Mouse (Mus musculus) neural tube, embryonic 12.5 days (tissue): ENCODE results near the gene Pcnx. TPM values are rescaled to one million over a fixed set of nuclear protein-coding genes. Genes with fewer than 3 reads are reported as not detected.

Experiments
- ATAC-seq: fragments of 200-750 bp; cut with Nextera tagmentation; 2 replicates; pipeline ENCODE4 v1.8.0; 2017; ENCODE audit warnings: low read depth, mild to moderate bottlenecking, moderate TSS enrichment, moderate library complexity; ENCODE audit not compliant: low FRiP score
- H3K27ac ChIP-seq: fragments of 300-500 bp; sonication (generic); 2 replicates; pipeline ENCODE4 v1.5.1; 2016
- H3K27me3 ChIP-seq: fragments of 300-500 bp; sonication (generic); replicated peaks from 2 replicates; pipeline ENCODE4 v1.6.1; 2016; ENCODE audit warnings: mild to moderate bottlenecking
- H3K36me3 ChIP-seq: fragments of 300-500 bp; sonication (generic); 2 replicates; pipeline ENCODE4 v1.6.1; 2016; ENCODE audit warnings: mild to moderate bottlenecking
- H3K4me1 ChIP-seq: fragments of 300-500 bp; sonication (generic); 2 replicates; pipeline ENCODE4 v1.6.1; 2016
- H3K4me2 ChIP-seq: fragments of 300-500 bp; sonication (generic); replicated peaks from 2 replicates; pipeline ENCODE4 v1.6.1; 2016; ENCODE audit warnings: mild to moderate bottlenecking
- H3K4me3 ChIP-seq: fragments of 300-500 bp; sonication (generic); 2 replicates; pipeline ENCODE4 v1.5.1; 2016
- H3K9ac ChIP-seq: fragments of 300-500 bp; sonication (generic); 2 replicates; pipeline ENCODE4 v1.6.1; 2016; ENCODE audit warnings: mild to moderate bottlenecking
- H3K9me3 ChIP-seq: fragments of 300-500 bp; sonication (generic); 2 replicates; pipeline ENCODE4 v1.6.1; 2016; ENCODE audit warnings: mild to moderate bottlenecking
- WGBS: fragments of 180-500 bp; shearing (Covaris S2); methylation state at CpG from one replicate; pipeline ENCODE4 v1.1.7; 2016; 5-methylcytosine and 5-hydroxymethylcytosine counted together
- polyA plus RNA-seq: library from polyadenylated mRNA; unstranded; fragments of >200 nt; fragmentation: Nextera tagmentation; extraction: Ambion mirVana; gene quantifications from 2 replicates; pipeline ENCODE4 v1.2.1, GENCODE M21; 2016

The Pcnx gene
- polyA plus RNA-seq, 1 experiment from 2014 or later = 11.7 TPM

- no peak overlapping the region for H3K4me2 ChIP-seq
- H3K27ac ChIP-seq = no peak overlapping the region
- H3K9me3 ChIP-seq = no peaks in the 10 kb centered on the region
- no peaks in the 10 kb centered on the region for H3K4me1 ChIP-seq
- H3K9ac ChIP-seq = no peak overlapping the region
- H3K36me3 ChIP-seq = peaks cover 2% of the 10 kb centered on the region; the same call in 1 of the 2 replicates
- H3K27me3 ChIP-seq = no peaks in the 10 kb centered on the region
- WGBS = 49% methylated on average over 4 of the region's 4 CpGs
- no peak for ATAC-seq
- no peak overlapping the region for H3K4me3 ChIP-seq
Measured at GRCm38 (mm10) chr12:81936066-81936465, 76.2 kb downstream of the Pcnx start.

- peaks cover 3% of the 10 kb centered on the region; the same call in 1 of the 2 replicates for H3K36me3 ChIP-seq
- ATAC-seq = no peak
- H3K4me3 ChIP-seq = no peak overlapping the region
- no peak overlapping the region for H3K9ac ChIP-seq
- no peaks in the 10 kb centered on the region for H3K4me1 ChIP-seq
- H3K27ac ChIP-seq = no peak overlapping the region
- 81% methylated on average over 9 of the region's 9 CpGs for WGBS
- no peaks in the 10 kb centered on the region for H3K27me3 ChIP-seq
- no peak overlapping the region for H3K4me2 ChIP-seq
- no peaks in the 10 kb centered on the region for H3K9me3 ChIP-seq
Measured at GRCm38 (mm10) chr12:81941191-81941590, 81.4 kb downstream of the Pcnx start.

- WGBS = 81% methylated on average over 12 of the region's 12 CpGs
- Histone ChIP-seq H3K4me1 (no peaks in the 10 kb centered on the region), H3K4me3 (no peak overlapping the region), H3K27me3 (no peaks in the 10 kb centered on the region), H3K27ac (no peak overlapping the region), H3K36me3 (peaks cover 3% of the 10 kb centered on the region; the same call in 1 of the 2 replicates), H3K9me3 (no peaks in the 10 kb centered on the region), H3K4me2 (no peak overlapping the region), H3K9ac (no peak overlapping the region)
- ATAC-seq = no peak
Measured at GRCm38 (mm10) chr12:81943331-81944062, 83.7 kb downstream of the Pcnx start.

- Histone ChIP-seq H3K9me3 (no peaks in the 10 kb centered on the region), H3K36me3 (peaks cover 19% of the 10 kb centered on the region; the same call in 1 of the 2 replicates), H3K4me3 (no peak overlapping the region), H3K27me3 (no peaks in the 10 kb centered on the region), H3K4me2 (no peak overlapping the region), H3K27ac (no peak overlapping the region), H3K4me1 (no peaks in the 10 kb centered on the region), H3K9ac (no peak overlapping the region)
- ATAC-seq = no peak
- WGBS = 96% methylated on average over 6 of the region's 6 CpGs
Measured at GRCm38 (mm10) chr12:81949026-81949425, 89.2 kb downstream of the Pcnx start.

GRCm38 (mm10) chr12:81950016-81950415 is 90.2 kb downstream of the Pcnx start:
- H3K9me3 ChIP-seq = no peaks in the 10 kb centered on the region
- WGBS = 95% methylated on average over 2 of the region's 2 CpGs
- no peak overlapping the region for H3K27ac ChIP-seq
- peaks cover 19% of the 10 kb centered on the region; the same call in 1 of the 2 replicates for H3K36me3 ChIP-seq
- H3K27me3 ChIP-seq = no peaks in the 10 kb centered on the region
- no peak overlapping the region for H3K9ac ChIP-seq
- no peak overlapping the region for H3K4me2 ChIP-seq
- ATAC-seq = no peak
- no peaks in the 10 kb centered on the region for H3K4me1 ChIP-seq
- no peak overlapping the region for H3K4me3 ChIP-seq

GRCm38 (mm10) chr12:81958351-81958750 is 98.5 kb downstream of the Pcnx start:
- no peak overlapping the region for H3K9ac ChIP-seq
- H3K4me3 ChIP-seq = no peak overlapping the region
- 92% methylated on average over 4 of the region's 4 CpGs for WGBS
- H3K4me1 ChIP-seq = no peaks in the 10 kb centered on the region
- no peaks in the 10 kb centered on the region for H3K27me3 ChIP-seq
- peaks cover 3% of the 10 kb centered on the region; the same call in 1 of the 2 replicates for H3K36me3 ChIP-seq
- H3K27ac ChIP-seq = no peak overlapping the region
- no peak overlapping the region for H3K4me2 ChIP-seq
- no peak for ATAC-seq
- no peaks in the 10 kb centered on the region for H3K9me3 ChIP-seq

GRCm38 (mm10) chr12:81965416-81965815 is 105.6 kb downstream of the Pcnx start:
- Histone ChIP-seq H3K4me3 (no peak overlapping the region), H3K27ac (no peak overlapping the region), H3K4me2 (no peak overlapping the region), H3K27me3 (no peaks in the 10 kb centered on the region), H3K9ac (no peak overlapping the region), H3K4me1 (no peaks in the 10 kb centered on the region), H3K9me3 (no peaks in the 10 kb centered on the region), H3K36me3 (peaks cover 32% of the 10 kb centered on the region)
- 91% methylated on average over 2 of the region's 2 CpGs for WGBS
- no peak for ATAC-seq

- no peaks in the 10 kb centered on the region for H3K4me1 ChIP-seq
- peaks cover 50% of the 10 kb centered on the region for H3K36me3 ChIP-seq
- H3K9me3 ChIP-seq = no peaks in the 10 kb centered on the region
- WGBS = 93% methylated on average over 19 of the region's 19 CpGs
- H3K27ac ChIP-seq = no peak overlapping the region
- no peak for ATAC-seq
- no peaks in the 10 kb centered on the region for H3K27me3 ChIP-seq
- H3K4me2 ChIP-seq = no peak overlapping the region
- H3K9ac ChIP-seq = no peak overlapping the region
- H3K4me3 ChIP-seq = no peak overlapping the region
Measured at GRCm38 (mm10) chr12:81971042-81971883, 111.4 kb downstream of the Pcnx start.

- WGBS = 75% methylated on average over 8 of the region's 8 CpGs
- ATAC-seq = no peak
- no peaks in the 10 kb centered on the region for H3K4me1 ChIP-seq
- no peak overlapping the region for H3K4me3 ChIP-seq
- H3K9me3 ChIP-seq = no peaks in the 10 kb centered on the region
- no peak overlapping the region for H3K27ac ChIP-seq
- H3K4me2 ChIP-seq = no peak overlapping the region
- H3K36me3 ChIP-seq = peaks cover 50% of the 10 kb centered on the region
- no peaks in the 10 kb centered on the region for H3K27me3 ChIP-seq
- no peak overlapping the region for H3K9ac ChIP-seq
Measured at GRCm38 (mm10) chr12:81971884-81972362, 112.1 kb downstream of the Pcnx start.

GRCm38 (mm10) chr12:81974806-81975205 is 115.0 kb downstream of the Pcnx start:
- Histone ChIP-seq H3K36me3 (peaks cover 42% of the 10 kb centered on the region), H3K27me3 (no peaks in the 10 kb centered on the region), H3K4me2 (no peak overlapping the region), H3K9me3 (no peaks in the 10 kb centered on the region), H3K4me3 (no peak overlapping the region), H3K9ac (no peak overlapping the region), H3K4me1 (no peaks in the 10 kb centered on the region), H3K27ac (no peak overlapping the region)
- WGBS = 77% methylated on average over 2 of the region's 2 CpGs
- no peak for ATAC-seq

GRCm38 (mm10) chr12:81977346-81977745 is 117.5 kb downstream of the Pcnx start:
- no peak for ATAC-seq

GRCm38 (mm10) chr12:81979312-81979711 is 119.5 kb downstream of the Pcnx start:
- peaks cover 56% of the 10 kb centered on the region for H3K36me3 ChIP-seq
- WGBS = 94% methylated on average over 2 of the region's 2 CpGs

More at GRCm38 (mm10) chr12:81977346-81977745, 117.5 kb downstream of the Pcnx start:
- 70% methylated on average over 4 of the region's 4 CpGs for WGBS
- Histone ChIP-seq H3K4me2 (no peak overlapping the region), H3K36me3 (peaks cover 55% of the 10 kb centered on the region), H3K4me3 (no peak overlapping the region), H3K27ac (no peak overlapping the region), H3K4me1 (no peaks in the 10 kb centered on the region), H3K27me3 (no peaks in the 10 kb centered on the region), H3K9ac (no peak overlapping the region), H3K9me3 (no peaks in the 10 kb centered on the region)

More at GRCm38 (mm10) chr12:81979312-81979711, 119.5 kb downstream of the Pcnx start:
- Histone ChIP-seq H3K27ac (no peak overlapping the region), H3K9ac (no peak overlapping the region), H3K4me3 (no peak overlapping the region), H3K27me3 (no peaks in the 10 kb centered on the region), H3K4me1 (no peaks in the 10 kb centered on the region), H3K4me2 (no peak overlapping the region), H3K9me3 (no peaks in the 10 kb centered on the region)
- ATAC-seq = no peak
